Mouse (Mus musculus) mouse embryonic stem cell (cell line): Measurements from ENCODE around the gene Hdx.

Source experiments
- in situ Hi-C, 2 experiments: fragments of 300-500 bp; cut with MboI; formaldehyde crosslinking; loops; 1 replicate in 1 of 2; 3 replicates in 1 of 2; pipeline ENCODE4 v1.14.3; 2019 to 2020; ENCODE audit warnings: low sequenced_read_pairs in 2 of 2, low pct_unique_long_range_greater_than_20kb in 1 of 2, mixed read lengths in 1 of 2; ENCODE audit not compliant: unreplicated experiment in 1 of 2

Gene Hdx

GRCm38 (mm10) chrX:111696356-111697282 is at the start of gene Hdx:
TSS of gene Hdx (minus strand) at chrX:111697079.
- in situ Hi-C loops, result no loop called here

GRCm38 (mm10) chrX:111685665-111686064 is 11.2 kb downstream of the Hdx start:
- in situ Hi-C loops, result no loop called here

GRCm38 (mm10) chrX:111671685-111672084 is 25.2 kb downstream of the Hdx start:
- in situ Hi-C loops, result no loop called here

- in situ Hi-C loops, result no loop called here
Measured at GRCm38 (mm10) chrX:111660381-111660780, 36.5 kb downstream of the Hdx start.

- in situ Hi-C loops, result no loop called here
Measured at GRCm38 (mm10) chrX:111658671-111659070, 38.2 kb downstream of the Hdx start.

GRCm38 (mm10) chrX:111644945-111645344 is 51.9 kb downstream of the Hdx start:
- in situ Hi-C loops, result loop anchor here in 1 of 2 experiments (10.0 kb wide), 1 partner anchor 100 kb away; no protein-coding TSS in a partner anchor

- in situ Hi-C loops, result loop anchor here in 1 of 2 experiments (10.0 kb wide), 1 partner anchor 96 kb away; no protein-coding TSS in a partner anchor
Measured at GRCm38 (mm10) chrX:111640616-111641015, 56.3 kb downstream of the Hdx start.

- in situ Hi-C loops, result no loop called here
Measured at GRCm38 (mm10) chrX:111597631-111598161, 99.2 kb downstream of the Hdx start.

GRCm38 (mm10) chrX:111587616-111588015 is 109.3 kb downstream of the Hdx start:
- in situ Hi-C loops, result no loop called here

GRCm38 (mm10) chrX:111577044-111577443 is 119.8 kb downstream of the Hdx start:
- in situ Hi-C loops, result no loop called here

- in situ Hi-C loops, result no loop called here
Measured at GRCm38 (mm10) chrX:111537859-111538258, 159.0 kb downstream of the Hdx start, which contains the start of gene Rps6ka6. TSS of gene Rps6ka6 (minus strand) at chrX:111537959.
